Mouse (Mus musculus): Measurements from ENCODE around the gene Atp4a.
"Not testable (repeated sequence)": the region's sequence is repeated elsewhere in the genome, so short reads cannot be mapped to it uniquely, and the experiment has no call there.

GRCm38 (mm10) chr7:30743617-30744016 lies 31.6 kb downstream of the Atp4a start, which contains the start of gene Gapdhs:
- not testable (repeated sequence) for TF ChIP-seq CTCF (IDR thresholded peaks at IDR 0.05); POLR2A (IDR thresholded peaks at IDR 0.05; ENCODE audit: insufficient read depth, low read depth, low read length); EP300 (IDR thresholded peaks at IDR 0.05; ENCODE audit: insufficient read depth, low read depth, low read length)
